Mouse (Mus musculus): ENCODE measurements around the gene Mbtd1. TPM values are rescaled to one million over a fixed set of nuclear protein-coding genes. Genes with fewer than 3 reads are reported as not detected.

Gene Mbtd1
- polyA plus RNA-seq, 1 experiment = not detected

DNA sequence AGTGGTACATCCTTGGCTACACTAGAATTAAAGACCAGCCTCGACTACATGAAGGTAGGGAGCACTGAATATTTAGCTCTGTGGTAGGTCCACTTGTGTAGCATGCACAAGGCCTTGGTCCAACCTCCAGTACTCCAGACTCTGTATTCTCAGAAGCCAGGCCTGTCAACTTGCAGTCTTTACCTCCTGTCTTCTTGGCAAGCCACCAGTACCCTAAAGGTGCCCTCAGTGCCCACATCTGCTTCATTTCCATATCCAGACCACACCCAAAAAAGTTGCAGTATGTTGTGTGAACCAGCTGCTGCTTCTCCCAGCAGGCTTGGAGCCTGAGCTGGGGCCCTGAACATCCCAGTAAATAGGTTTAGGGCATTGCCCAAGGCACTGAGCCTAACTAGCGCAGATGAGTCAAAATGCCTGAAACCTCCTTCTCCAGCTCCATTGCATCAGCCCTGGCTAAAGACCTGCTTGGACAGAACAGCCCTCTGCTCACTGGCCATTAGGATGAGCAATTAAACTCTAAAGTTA lies 71.4 kb downstream of the Mbtd1 start:
- TF ChIP-seq CTCF (IDR thresholded peaks at IDR 0.05; ENCODE audit: insufficient read depth, low read depth, low read length) (no peak), POLR2A (IDR thresholded peaks at IDR 0.05; ENCODE audit: insufficient read depth, low read depth, low read length) (no peak)
- no peak overlapping the region for H3K27ac ChIP-seq (ENCODE audit: insufficient read depth, low read depth, low read length)
- H3K4me3 ChIP-seq (ENCODE audit: insufficient read depth, low read depth, low read length) = no peak overlapping the region
- 98% methylated on average over 2 of the region's 2 CpGs for WGBS
- peaks cover 23% of the 10 kb centered on the region for H3K4me1 ChIP-seq (ENCODE audit: control insufficient read depth, insufficient read depth, low read length)

DNA sequence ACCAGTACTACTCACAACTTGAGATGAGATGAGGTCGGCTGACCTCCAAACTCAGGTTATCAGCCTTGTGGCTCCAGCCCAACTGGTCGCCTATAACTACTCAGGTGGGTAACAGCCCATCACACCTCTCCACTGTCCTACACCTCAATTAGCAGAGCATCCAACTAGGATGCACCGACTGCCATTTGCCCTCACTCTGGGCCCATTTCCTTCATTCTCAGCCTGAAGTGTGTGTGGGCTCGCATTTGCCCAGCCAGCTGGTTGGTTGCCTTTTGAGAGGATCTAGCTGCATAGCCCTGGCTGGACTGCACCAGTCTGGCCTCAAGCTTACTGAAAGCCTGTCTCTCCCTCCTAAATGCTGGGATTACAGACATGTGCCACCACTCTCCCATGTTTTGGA lies 72.1 kb downstream of the Mbtd1 start:
- H3K27ac ChIP-seq (ENCODE audit: insufficient read depth, low read depth, low read length) = no peak overlapping the region
- peaks cover 20% of the 10 kb centered on the region for H3K4me1 ChIP-seq (ENCODE audit: control insufficient read depth, insufficient read depth, low read length)
- WGBS = 85% methylated on average over 4 of the region's 4 CpGs
- no peak overlapping the region for H3K4me3 ChIP-seq (ENCODE audit: insufficient read depth, low read depth, low read length)
- TF ChIP-seq CTCF (IDR thresholded peaks at IDR 0.05; ENCODE audit: insufficient read depth, low read depth, low read length) = no peak
- TF ChIP-seq POLR2A (IDR thresholded peaks at IDR 0.05; ENCODE audit: insufficient read depth, low read depth, low read length) = no peak

DNA sequence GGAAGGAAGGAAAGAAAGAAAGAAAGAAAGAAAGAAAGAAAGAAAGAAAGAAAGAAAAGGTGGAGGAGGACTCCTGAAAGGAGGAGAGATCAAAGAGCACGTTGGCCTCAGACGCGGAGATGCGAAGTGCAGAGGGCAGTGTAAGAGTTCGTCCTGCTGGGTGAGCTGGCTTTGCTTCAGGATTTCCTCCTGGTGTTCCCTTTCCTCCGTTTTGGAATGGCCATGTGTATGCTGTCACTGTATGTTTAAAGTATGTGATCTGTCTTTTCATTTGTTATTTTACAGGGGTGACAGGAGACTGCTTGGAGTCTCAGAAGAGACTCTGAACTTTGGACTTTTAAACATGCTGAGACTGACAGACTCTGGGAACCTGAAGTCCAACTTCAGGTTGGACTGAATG lies 75.8 kb downstream of the Mbtd1 start:
- Histone ChIP-seq H3K4me3 (ENCODE audit: insufficient read depth, low read depth, low read length) (no peak overlapping the region), H3K27ac (ENCODE audit: insufficient read depth, low read depth, low read length) (no peak overlapping the region), H3K4me1 (ENCODE audit: control insufficient read depth, insufficient read depth, low read length) (peaks cover 18% of the 10 kb centered on the region)
- no peak for TF ChIP-seq CTCF (IDR thresholded peaks at IDR 0.05; ENCODE audit: insufficient read depth, low read depth, low read length)
- TF ChIP-seq POLR2A (IDR thresholded peaks at IDR 0.05; ENCODE audit: insufficient read depth, low read depth, low read length) = no peak
- WGBS = 86% methylated on average over 6 of the region's 6 CpGs

DNA sequence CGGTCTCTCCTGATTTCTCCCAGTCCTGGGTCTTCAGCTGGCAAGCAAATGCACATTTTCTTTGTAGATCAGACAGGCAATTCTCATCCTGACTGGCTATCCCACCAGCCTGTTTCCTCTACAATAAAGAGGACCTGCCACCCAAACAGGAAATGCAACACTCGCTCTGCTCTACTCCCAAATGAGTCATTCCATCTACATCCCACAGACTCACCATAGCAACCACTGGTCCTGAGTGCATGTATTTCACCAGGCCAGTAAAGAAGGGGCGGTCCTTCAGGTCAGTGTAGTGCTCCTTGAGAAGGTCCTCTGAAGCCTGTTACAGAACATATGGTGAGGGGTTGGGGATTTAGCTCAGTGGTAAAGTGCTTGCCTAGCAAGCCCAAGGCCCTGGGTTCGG lies 77.4 kb downstream of the Mbtd1 start:
- WGBS = 61% methylated on average over 4 of the region's 4 CpGs
- H3K4me3 ChIP-seq (ENCODE audit: insufficient read depth, low read depth, low read length) = no peak overlapping the region
- H3K27ac ChIP-seq (ENCODE audit: insufficient read depth, low read depth, low read length) = no peak overlapping the region
- peaks cover 18% of the 10 kb centered on the region for H3K4me1 ChIP-seq (ENCODE audit: control insufficient read depth, insufficient read depth, low read length)
- TF ChIP-seq POLR2A (IDR thresholded peaks at IDR 0.05; ENCODE audit: insufficient read depth, low read depth, low read length) = no peak
- no peak for TF ChIP-seq CTCF (IDR thresholded peaks at IDR 0.05; ENCODE audit: insufficient read depth, low read depth, low read length)

DNA sequence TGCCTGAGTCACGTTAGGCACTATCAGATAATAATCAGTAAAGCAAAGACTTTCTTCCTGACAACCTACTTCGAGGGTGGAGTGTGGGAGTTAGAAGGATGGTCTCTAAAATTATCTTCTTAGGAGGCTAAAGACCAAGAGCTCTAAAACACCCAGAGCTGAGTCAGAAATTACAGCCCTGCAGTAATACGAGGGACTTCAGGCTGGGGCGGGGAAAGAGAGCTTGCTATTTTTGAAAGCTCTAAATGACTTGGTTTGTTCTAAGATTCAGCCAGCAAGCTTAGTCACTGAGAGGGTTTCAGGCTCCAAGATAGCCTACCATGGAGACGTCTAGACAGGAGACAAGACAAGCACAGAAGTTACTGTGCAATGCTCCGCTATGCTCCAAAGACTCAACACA lies 79.7 kb downstream of the Mbtd1 start:
- Histone ChIP-seq H3K27ac (ENCODE audit: insufficient read depth, low read depth, low read length) (peak overlapping the region; percentile 94), H3K4me1 (ENCODE audit: control insufficient read depth, insufficient read depth, low read length) (peaks cover 16% of the 10 kb centered on the region), H3K4me3 (ENCODE audit: insufficient read depth, low read depth, low read length) (peak overlapping the region; percentile 31; the same call in 1 of the 2 replicates)
- 39% methylated on average over 6 of the region's 6 CpGs for WGBS
- TF ChIP-seq CTCF (IDR thresholded peaks at IDR 0.05; ENCODE audit: insufficient read depth, low read depth, low read length) (no peak), POLR2A (IDR thresholded peaks at IDR 0.05; ENCODE audit: insufficient read depth, low read depth, low read length) (no peak)

DNA sequence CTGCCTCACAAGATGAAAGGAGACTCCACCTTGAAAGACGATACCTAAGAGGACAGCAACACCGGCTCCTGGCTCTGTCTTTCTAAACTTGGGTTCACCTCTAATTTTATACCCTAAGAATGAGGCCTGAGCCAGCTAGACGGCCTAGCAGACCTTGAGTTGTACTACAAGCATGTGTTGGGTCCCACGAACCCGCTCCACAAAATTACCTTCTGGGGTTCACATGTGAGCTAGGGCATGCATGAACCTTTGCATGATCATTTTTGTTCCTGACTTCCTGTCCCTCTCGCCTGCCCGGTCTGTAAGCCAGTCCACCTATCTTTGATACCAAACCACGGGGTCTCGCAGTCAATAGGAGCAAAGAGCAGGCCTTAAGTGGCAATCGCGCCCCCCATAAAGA lies 81.7 kb downstream of the Mbtd1 start:
- peak overlapping the region; percentile 65; the same call in 1 of the 2 replicates for H3K27ac ChIP-seq (ENCODE audit: insufficient read depth, low read depth, low read length)

DNA sequence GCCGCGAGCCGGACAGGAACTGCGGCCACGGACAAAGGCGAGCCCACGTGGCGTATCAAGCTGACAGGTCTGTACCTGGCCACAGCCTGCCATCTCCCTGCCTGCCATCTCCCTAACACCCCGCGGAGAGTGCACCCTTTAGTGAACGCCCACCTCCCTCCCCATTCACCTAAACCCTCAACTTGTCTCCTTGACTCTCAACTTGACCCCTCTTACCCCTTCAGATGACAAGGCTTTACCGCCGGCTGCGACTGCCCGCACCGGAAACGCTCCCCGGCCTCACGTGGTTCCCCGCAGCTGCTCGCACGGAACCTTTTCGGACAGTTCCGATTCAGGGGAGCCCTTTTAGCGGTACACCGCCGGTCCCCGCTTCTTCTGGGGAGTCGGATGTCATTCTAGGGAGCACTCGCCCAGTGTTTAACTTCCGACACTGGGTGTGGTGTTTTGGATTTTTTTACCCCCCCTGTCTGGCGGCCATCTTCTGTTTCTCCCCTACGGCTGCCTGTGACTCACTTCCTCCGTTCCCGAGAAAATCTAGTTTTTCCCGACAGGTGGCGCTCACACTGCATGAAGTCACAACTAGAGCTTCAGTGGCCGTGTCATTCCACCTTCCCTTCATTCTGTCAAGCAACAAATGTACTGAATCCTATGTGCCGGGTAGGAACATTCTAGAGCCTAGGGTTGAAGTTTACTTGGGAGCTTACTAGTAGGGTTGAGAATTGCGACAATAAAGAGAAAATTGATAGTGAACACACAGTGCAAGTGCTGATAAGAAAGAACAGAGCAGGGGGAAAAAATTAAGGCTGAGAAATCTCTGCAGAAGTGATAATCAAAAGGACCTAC lies 82.6 kb downstream of the Mbtd1 start, which contains the start of the genes Gm20390 and Nme1:
Gm20390 (minus strand) TSS at position 289 of the 843 bp plus-strand sequence.
Nme1 (minus strand) TSS at position 517 of the 843 bp plus-strand sequence.
- H3K4me3 ChIP-seq (ENCODE audit: insufficient read depth, low read depth, low read length) = peak within 1 kb of the TSS; percentile 54
- H3K27ac ChIP-seq (ENCODE audit: insufficient read depth, low read depth, low read length) = peak within 1 kb of the TSS; percentile 66
- WGBS = under 1% methylated on average over 40 of the region's 40 CpGs
- H3K4me1 ChIP-seq (ENCODE audit: control insufficient read depth, insufficient read depth, low read length) = peaks cover 12% of the 10 kb centered on the region
- TF ChIP-seq POLR2A (IDR thresholded peaks at IDR 0.05; ENCODE audit: insufficient read depth, low read depth, low read length) (no peak), CTCF (IDR thresholded peaks at IDR 0.05; ENCODE audit: insufficient read depth, low read depth, low read length) (peak; percentile 65)

More for the DNA sequence above, 81.7 kb downstream of the Mbtd1 start:
- 3% methylated on average over 11 of the region's 11 CpGs for WGBS
- Histone ChIP-seq H3K4me3 (ENCODE audit: insufficient read depth, low read depth, low read length) (peak overlapping the region; percentile 54), H3K4me1 (ENCODE audit: control insufficient read depth, insufficient read depth, low read length) (peaks cover 12% of the 10 kb centered on the region)
- no peak for TF ChIP-seq POLR2A (IDR thresholded peaks at IDR 0.05; ENCODE audit: insufficient read depth, low read depth, low read length)
- TF ChIP-seq CTCF (IDR thresholded peaks at IDR 0.05; ENCODE audit: insufficient read depth, low read depth, low read length) = no peak

DNA sequence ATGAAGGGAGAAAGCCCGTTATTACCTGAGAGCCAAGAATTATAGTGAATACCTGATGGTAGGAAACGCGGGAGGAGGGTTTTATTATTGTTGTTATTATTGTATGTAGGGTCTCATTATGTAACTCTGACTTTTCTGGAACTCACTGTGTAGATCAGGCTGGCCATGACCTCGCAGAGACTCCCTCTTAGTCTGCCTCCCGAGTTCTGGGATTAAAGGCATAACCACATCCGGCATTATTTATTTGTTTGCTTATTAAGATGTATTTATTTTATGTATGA lies 83.1 kb downstream of the Mbtd1 start:
- Histone ChIP-seq H3K4me1 (ENCODE audit: control insufficient read depth, insufficient read depth, low read length) (peaks cover 8% of the 10 kb centered on the region), H3K27ac (ENCODE audit: insufficient read depth, low read depth, low read length) (peak overlapping the region; percentile 66), H3K4me3 (ENCODE audit: insufficient read depth, low read depth, low read length) (no peak overlapping the region)
- 22% methylated on average over 6 of the region's 6 CpGs for WGBS
- TF ChIP-seq POLR2A (IDR thresholded peaks at IDR 0.05; ENCODE audit: insufficient read depth, low read depth, low read length) = no peak
- no peak for TF ChIP-seq CTCF (IDR thresholded peaks at IDR 0.05; ENCODE audit: insufficient read depth, low read depth, low read length)

DNA sequence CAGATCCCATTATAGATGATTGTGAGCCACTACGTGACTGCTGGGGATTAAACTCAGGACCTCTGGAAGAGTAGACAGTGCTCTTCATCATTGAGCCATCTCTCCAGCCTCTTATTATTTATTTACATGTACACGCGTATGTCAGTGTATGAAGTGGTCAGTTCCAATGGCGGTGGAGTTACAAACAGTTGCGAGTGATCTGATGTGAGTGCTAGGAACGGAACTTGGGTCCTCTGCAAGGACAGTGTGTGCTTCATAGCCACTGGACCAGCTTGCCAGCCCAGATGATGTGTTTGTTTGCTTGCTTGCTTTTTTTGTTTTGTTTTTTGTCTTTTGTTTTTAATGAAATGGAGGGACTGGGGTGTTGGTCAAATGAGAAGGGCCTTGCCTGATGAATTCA lies 83.5 kb downstream of the Mbtd1 start:
- WGBS = 92% methylated on average over 6 of the region's 6 CpGs
- Histone ChIP-seq H3K4me3 (ENCODE audit: insufficient read depth, low read depth, low read length) (no peak overlapping the region), H3K27ac (ENCODE audit: insufficient read depth, low read depth, low read length) (peak overlapping the region; percentile 66; the same call in 1 of the 2 replicates), H3K4me1 (ENCODE audit: control insufficient read depth, insufficient read depth, low read length) (peaks cover 7% of the 10 kb centered on the region)
- no peak for TF ChIP-seq CTCF (IDR thresholded peaks at IDR 0.05; ENCODE audit: insufficient read depth, low read depth, low read length)
- no peak for TF ChIP-seq POLR2A (IDR thresholded peaks at IDR 0.05; ENCODE audit: insufficient read depth, low read depth, low read length)

Data from olfactory bulb, adult 2 months (tissue).